Mouse (Mus musculus) ES-CJ7 (cell line): ENCODE measurements around the gene Kmo.

Source experiments
- DNase-seq: peaks from one replicate; pipeline ENCODE4 v3.0.0; 2011; ENCODE audit warnings: low read depth, low spot score

The Kmo gene

GRCm38 (mm10) chr1:175619814-175620431, at the start of gene Kmo:
Kmo (plus strand) TSS chr1:175620381.
- DNase-seq, result no peak

- no peak for DNase-seq
Observed at GRCm38 (mm10) chr1:175574129-175574528, 46.1 kb upstream of the Kmo start.

- no peak for DNase-seq
Observed at GRCm38 (mm10) chr1:175578425-175579096, 41.6 kb upstream of the Kmo start.

- DNase-seq, result no peak
Observed at GRCm38 (mm10) chr1:175579598-175580235, 40.5 kb upstream of the Kmo start.

- DNase-seq, result no peak
Observed at GRCm38 (mm10) chr1:175580346-175580745, 39.8 kb upstream of the Kmo start.

- no peak for DNase-seq
Observed at GRCm38 (mm10) chr1:175582799-175583198, 37.4 kb upstream of the Kmo start.

GRCm38 (mm10) chr1:175585267-175585666, 34.9 kb upstream of the Kmo start:
- no peak for DNase-seq

- DNase-seq, result no peak
Observed at GRCm38 (mm10) chr1:175586656-175587055, 33.5 kb upstream of the Kmo start.

GRCm38 (mm10) chr1:175592832-175593231, 27.3 kb upstream of the Kmo start:
- DNase-seq, result no peak

GRCm38 (mm10) chr1:175602231-175602630, 17.9 kb upstream of the Kmo start:
- no peak for DNase-seq

- no peak for DNase-seq
Observed at GRCm38 (mm10) chr1:175603390-175603789, 16.8 kb upstream of the Kmo start.

- no peak for DNase-seq
Observed at GRCm38 (mm10) chr1:175607308-175607707, 12.9 kb upstream of the Kmo start.

GRCm38 (mm10) chr1:175607838-175608585, 12.2 kb upstream of the Kmo start:
- no peak for DNase-seq

GRCm38 (mm10) chr1:175608708-175609107, 11.5 kb upstream of the Kmo start:
- no peak for DNase-seq

GRCm38 (mm10) chr1:175614992-175615391, 5.2 kb upstream of the Kmo start:
- DNase-seq, result no peak

- no peak for DNase-seq
Observed at GRCm38 (mm10) chr1:175623656-175624055, 3.5 kb downstream of the Kmo start.

- DNase-seq, result peak; percentile 99
Observed at GRCm38 (mm10) chr1:175625257-175625879, 5.2 kb downstream of the Kmo start, which contains the start of gene Fh1. Fh1 (minus strand) TSS chr1:175625635.

- no peak for DNase-seq
Observed at GRCm38 (mm10) chr1:175625990-175626692, 6.0 kb downstream of the Kmo start.

GRCm38 (mm10) chr1:175629248-175629647, 9.1 kb downstream of the Kmo start:
- no peak for DNase-seq

- DNase-seq, result no peak
Observed at GRCm38 (mm10) chr1:175630345-175630744, 10.2 kb downstream of the Kmo start.

- no peak for DNase-seq
Observed at GRCm38 (mm10) chr1:175631080-175631479, 10.9 kb downstream of the Kmo start.
